Mouse (Mus musculus) WW6 (cell line): ENCODE data around the gene Pkp3.
A peak's percentile ranks its signal among the peaks of the same experiment; 100 is the strongest.

ENCODE experiments used
- DNase-seq: peaks from one replicate; pipeline ENCODE4 v3.0.0-alpha.2; 2013; ENCODE audit warnings: low read depth, low spot score

Gene Pkp3

DNA sequence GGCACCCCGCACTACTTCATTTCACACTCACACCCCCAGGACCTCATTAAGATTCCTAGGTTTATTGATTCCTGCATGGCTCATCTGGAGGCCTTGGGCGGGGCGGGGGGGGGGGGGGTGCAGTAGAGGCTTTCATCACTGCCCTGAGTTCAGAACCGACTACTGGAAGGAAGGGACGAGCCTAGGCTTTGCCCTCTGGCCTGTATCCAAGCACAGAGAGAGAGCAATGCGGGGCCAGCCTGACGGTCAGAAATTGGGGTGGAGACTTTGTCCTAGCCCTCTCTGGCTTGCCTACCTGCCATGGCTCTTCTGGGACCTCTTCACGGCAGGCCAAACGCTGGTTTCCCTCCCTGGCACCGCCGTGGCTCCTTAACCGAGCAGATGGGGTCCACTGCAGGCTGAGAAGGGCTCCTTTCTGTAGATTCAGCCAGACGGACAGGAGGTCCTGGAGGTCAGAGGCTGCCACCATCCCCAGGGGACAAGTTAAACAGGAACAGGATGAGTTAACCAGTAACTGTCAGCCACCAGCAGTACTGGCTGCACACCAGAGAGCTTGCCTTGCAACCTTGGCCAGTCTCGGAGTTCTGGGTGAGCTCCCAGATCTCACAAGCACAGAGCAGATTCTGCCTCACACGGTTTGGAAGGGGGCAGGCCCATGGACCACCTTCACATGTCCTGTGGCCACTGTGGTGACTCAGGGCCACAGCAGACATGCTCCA, 16.6 kb downstream of the Pkp3 start:
- no peak for DNase-seq

DNA sequence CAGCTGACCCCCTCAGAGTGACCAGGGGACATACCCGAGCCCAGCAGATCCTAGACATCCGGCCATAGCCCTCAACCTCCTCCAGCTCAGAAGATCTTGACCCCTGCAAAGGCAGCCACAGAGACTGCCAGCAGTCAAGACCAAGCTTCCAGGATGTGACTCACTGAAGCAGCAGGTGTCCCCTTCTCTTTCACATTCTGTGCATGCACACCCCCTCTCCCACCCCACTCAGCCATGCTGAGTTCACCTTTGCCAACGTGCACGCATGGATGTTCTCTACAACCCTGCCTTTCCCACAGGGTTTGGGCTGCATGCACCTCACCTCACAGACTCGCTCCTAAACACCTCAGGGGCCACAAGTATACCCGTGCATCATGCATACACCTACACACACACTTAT, 18.0 kb downstream of the Pkp3 start:
- no peak for DNase-seq

- DNase-seq = no peak
These were observed 18.6 kb downstream of the Pkp3 start for GRCm38 (mm10) chr7:141096649-141097056.

DNA sequence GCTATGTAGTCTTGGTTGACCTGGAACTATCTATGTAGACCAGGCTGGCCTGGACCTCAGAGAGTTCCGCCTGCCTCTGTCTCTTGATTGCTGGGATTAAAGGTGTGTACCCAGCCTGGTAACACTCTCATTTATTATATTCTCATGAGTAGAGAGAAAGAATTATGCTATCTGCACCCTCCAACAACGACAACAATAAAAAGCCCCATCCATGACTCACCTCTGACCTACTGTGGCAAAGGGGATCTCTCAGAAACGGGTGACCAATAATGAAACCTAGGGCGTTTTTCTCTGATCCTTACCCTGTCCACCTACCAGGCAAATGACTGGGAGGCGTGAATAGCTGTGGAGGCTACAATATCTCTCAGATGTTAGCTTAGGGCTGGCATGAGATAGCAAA, 19.2 kb downstream of the Pkp3 start:
- no peak for DNase-seq

DNA sequence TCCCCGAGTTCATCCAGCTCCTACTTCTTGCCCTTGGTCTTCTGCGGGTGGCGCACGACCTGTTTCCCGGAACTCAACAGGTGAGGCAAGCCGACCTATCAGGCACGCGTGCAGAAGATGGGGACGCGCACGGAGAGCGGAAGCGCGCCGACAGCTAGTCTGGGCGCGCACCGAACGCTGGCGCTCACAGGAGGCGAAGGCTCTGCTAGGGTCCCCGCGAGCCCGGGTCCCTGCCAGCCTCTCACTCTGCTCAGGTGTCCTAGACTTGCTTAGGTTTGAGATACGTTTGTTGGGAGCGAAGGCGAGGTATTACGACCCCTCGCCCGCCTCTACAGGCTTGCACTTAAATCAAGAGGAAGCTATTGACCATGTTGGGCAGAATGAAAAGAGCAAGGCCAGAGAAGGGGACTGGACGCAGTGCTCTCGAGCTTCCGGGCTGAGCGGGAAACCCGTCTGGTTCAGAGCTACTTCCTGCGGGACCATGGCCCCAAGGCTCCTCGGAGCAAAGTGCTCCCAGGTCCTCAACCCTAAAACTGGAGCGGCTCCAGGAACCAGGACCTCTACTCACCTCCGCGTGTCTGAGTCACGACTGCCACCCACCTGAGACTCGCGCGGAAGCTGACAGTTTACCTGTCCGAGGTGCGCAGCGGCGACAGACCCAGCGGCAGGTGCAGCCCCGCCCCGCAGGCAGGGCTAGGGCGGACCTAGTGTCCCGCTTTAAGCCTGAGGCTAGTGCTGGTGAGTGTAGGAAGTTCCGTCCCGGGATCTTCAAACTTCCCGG, 22.1 kb downstream of the Pkp3 start, which contains the start of gene Sigirr:
Gene Sigirr (minus strand): TSS at position 662 of the 781 bp plus-strand sequence.
- DNase-seq = peak; percentile 43

GRCm38 (mm10) chr7:141103161-141103560, 25.1 kb downstream of the Pkp3 start:
- DNase-seq = no peak

DNA sequence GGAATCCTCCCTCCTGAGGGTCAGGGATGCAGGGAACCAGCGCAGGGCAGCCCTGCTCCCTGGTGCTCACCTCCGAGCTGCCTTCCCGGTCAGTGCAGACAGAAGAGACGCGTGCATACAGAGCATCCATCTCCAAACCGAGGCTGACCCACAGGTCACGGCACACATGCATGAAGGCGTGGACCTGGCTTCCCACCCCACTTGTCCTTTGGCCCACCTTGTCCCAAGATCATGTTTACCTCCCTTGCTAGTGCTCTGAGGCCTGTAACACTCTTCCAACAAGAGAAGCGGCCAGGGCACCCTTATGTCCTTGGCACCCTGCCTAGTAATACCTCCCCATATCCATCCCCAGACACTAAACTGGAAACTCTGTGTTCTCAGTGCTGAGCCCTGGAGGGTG, 37.9 kb downstream of the Pkp3 start:
- no peak for DNase-seq

DNA sequence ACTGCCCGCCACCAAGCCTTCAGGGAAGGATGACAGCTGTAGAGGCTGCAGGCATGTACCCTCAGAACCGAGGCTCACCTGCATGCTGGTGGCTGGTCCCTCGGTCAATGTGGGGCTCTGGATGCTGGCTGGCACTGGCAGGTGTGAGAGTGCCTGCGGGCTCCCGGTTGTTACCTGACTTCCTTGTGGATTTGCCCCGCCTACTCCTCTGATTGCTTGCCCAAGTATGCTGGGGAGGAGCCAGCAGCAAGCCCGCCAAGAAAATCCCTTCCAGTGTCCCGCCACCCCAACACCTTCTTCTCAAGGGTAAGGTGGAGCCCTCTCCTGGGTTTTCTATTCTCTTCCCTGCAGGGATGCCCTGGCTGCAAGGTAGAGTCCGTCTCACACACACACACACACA, 39.6 kb downstream of the Pkp3 start, which contains the start of gene Ano9:
Gene Ano9 (minus strand): TSS at position 171 of the 400 bp plus-strand sequence.
- peak; percentile 33 for DNase-seq

- DNase-seq = no peak
These were observed 41.5 kb downstream of the Pkp3 start for GRCm38 (mm10) chr7:141119487-141119886.

DNA sequence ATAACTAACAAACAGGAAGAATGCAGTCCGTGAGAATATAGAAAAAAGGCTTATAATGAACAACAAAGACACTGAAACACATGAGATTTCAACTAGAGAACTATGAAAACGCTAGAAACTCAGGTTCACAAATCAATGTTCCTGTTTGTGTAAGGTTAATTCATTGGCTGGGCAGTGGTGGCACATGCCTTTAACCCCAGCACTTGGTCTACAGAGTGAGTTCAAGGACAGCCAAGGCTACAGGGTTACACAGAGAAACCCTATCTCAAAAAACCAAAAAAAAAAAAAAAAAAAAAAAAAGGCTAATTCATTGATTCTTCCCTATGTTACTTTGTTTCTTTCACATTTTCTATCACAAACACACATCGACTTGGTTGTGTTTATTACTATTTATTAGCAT, 42.6 kb downstream of the Pkp3 start:
- DNase-seq = no peak

DNA sequence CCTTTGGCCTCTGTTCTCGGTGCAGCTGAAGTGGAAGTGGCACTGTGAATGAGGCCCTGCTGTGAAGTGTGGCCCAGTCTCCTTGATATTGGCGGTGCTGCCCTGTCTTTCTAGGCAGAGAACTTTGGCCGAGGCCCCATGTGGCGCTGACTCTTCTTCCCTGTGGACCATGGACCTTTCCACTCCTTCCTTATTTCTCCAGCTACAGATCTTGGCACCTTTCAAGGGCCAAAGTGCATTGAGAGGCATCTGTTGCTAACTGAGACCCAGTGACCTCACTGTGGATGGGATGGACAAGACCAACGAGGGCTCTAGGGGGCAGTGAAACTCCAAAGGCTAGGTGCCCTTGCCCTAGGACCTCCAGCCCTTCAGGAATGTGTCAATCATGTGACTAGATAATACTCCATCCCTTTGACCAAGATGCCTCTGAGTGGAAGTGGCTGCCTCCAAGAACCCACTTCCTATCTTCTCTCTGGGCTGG, 43.1 kb downstream of the Pkp3 start:
- DNase-seq = no peak

DNA sequence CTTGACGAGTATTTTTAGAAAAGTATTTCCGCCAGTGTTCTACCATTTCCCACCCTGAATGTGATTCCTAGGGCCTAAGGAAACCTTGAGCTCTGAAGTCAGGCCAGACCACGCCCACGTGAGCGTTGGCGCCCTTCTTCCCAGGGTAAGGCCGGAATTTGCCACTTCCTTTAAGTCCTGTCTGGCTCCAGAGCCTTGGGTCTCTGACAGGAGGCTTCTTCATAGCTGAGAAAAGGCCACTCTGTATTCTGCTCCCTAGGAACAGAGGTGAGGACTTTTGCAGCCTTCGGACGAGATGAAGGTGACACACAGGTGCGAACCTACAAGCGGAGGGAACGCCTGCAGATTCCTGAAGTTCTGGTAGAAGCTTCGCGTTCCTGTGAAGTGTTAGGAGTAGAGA, 44.2 kb downstream of the Pkp3 start, which contains the start of gene Ptdss2:
Gene Ptdss2 (plus strand): TSS at position 138 of the 400 bp plus-strand sequence.
- peak; percentile 65 for DNase-seq

DNA sequence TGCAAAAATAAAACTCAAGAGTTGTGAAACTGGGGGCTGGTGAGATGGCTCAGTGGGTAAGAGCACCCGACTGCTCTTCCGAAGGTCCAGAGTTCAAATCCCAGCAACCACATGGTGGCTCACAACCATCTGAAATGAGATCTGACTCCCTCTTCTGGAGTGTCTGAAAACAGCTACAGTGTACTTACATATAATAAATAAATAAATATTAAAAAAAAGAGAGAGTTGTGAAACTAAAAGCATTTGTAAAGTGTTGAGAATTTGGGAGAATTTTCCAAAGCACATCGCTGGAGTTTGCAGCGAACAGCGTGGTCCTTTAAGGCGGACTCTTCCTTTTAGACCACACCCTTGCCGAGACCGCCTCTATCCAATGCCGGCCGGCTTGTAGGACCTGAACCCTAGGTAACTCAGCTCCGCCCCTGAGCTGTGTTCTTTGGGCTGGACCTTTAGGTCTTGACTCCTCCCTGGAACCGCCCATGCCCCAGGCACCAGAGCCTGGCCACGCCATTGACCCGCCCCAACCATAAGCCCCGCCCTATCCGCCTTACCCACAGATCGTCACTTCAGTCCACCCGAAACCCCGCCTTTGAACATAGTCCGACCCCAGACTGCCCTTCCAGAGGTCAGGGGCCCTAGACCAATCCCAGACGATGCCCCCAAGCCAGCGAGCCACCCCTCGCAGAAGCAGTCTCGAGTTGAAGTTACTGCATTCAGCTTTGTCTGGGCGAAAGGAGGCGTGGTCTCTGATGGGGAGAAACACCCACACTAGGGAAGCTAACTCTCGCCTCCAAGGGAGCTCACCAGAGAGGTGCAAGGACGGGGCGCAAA, 44.9 kb downstream of the Pkp3 start:
- DNase-seq = peak; percentile 99

DNA sequence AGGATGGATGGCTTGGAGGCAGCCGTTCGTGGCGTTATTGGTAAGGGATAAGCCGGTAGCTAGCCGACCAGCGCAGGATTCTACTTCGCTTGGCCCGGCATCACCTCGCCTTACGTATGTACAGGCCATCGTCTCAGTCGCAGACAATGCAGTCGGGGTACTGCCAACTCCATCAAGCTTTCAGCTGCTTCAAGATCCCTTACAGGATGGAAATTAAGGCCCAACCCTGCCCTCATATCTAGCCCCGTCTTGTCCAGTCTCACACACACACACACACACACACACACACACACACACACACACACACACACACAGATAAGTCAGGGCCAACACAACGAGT, 45.5 kb downstream of the Pkp3 start:
- DNase-seq = no peak

DNA sequence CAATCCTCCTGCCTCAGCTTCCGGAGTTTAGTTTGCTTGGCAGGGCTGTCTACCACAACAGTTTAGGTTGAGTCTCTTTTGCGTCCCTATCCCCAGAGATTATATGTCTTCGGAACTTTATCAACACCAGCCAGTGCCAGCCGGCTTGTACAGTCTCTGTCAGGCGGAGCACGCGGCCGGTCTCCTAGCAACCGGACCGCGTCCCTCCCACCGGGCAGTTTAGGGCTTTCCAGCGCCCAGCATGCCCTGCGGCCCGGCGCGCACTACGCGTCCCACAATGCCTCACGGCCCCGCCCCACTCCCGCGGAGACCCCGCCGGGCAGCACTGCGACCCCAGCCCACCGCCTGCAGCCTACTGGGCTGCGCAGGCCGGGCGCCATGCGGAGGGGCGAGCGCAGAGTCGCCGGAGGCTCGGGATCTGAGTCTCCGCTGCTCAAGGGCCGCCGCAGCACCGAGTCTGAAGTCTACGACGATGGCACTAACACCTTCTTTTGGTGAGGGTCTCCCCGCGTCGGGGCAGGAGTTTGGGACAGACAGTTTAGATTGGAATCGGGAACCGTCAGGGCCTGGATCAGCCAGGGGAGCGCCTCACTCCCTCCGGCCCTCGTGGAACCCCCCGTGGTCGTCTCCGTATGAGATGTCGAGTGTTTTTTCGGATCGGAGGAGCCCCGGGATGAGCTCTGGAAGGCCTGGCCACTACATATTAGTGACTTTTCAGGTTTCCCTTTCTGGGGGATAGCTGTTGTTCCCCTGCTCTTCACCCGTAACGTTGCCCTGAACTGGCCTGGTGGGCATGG, 53.2 kb downstream of the Pkp3 start:
- peak; percentile 87 for DNase-seq

DNA sequence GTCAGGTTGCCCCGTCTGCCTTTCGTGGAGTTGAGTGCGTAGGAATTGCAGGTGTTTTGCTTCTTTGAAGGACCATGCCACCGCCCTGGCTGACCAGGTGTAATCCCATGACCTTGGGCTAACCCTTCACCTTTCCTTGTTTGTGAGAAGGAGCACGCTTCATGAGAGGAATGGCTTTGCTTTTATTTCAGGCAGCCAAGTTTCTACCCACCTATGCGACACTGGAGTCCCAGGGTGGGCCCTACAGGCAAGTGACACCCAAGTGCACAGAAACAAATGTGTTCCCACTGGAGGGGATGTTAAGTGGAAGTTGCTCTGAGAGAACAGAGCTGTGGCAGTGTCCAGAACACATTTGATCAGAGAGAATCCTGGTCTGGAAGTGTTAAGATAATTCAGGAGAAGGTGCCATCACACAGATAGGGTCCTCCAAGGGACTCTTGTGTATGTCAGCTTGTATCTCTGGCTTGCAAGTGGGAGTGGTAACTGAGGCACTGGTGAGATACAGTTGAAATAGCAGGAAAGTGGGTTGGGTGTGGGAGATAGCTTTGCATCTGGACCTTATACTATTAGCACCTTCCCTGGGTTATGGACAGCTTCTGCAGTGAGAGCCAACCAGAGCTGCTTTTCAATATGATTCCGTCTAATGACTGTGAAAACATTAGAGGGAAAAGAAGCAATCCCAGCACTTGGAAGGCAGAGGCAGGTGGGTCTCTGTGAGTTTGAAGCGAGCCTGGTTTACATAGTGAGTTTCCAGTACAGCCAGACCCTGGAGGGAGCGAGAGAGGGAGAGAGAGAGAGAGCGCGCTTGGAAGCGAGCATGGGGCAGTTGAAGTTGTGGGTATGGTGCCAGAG, 54.1 kb downstream of the Pkp3 start:
- DNase-seq = no peak
